Mouse (Mus musculus) layer of hippocampus, adult 8-10 months (tissue): ENCODE results near the gene Gm49384. TPM values are rescaled to one million over a fixed set of nuclear protein-coding genes. Genes with fewer than 3 reads are reported as not detected.

ENCODE experiments used
- microRNA-seq, 2 experiments: library from miRNA; unstranded; fragments of <30 nt; microRNA quantifications; one replicate each; pipeline ENCODE4 v1.2.0; 2022
- total RNA-seq, 4 experiments: library from RNA; stranded (reverse); gene quantifications; 2 replicates each; pipeline ENCODE4 v1.2.4; 2022

Gene Gm49384
- total RNA-seq, 4 experiments from 2014 or later = 2.5 to 5.0 (median 3.8) TPM

Small RNA genes lying within 50 kb of the gene (microRNA-seq; reads per million reads assigned to microRNA genes)
- gene Gm47287 = 0 reads per million in 2 experiments
- gene Gm47295 = 0.32 to 5.1 reads per million in 2 experiments

Other genes with a start within 250 kb of the Gm49384 start
- gene Rps29, start 45.1 kb downstream of the Gm49384 start, total RNA-seq = 1,000 to 10,000 TPM; 1,074 to 1,561 (median 1,323) TPM
- not detected for gene Lrr1, start 35.5 kb downstream of the Gm49384 start, total RNA-seq
- gene Rpl36al, start 20.2 kb downstream of the Gm49384 start, total RNA-seq = 100 to 1,000 TPM; 153 to 207 (median 179) TPM
- gene Mgat2, start 20.1 kb downstream of the Gm49384 start, total RNA-seq = 10 to 100 TPM; 26.7 to 28.9 (median 27.3) TPM
- 1 to 10 TPM; 6.2 to 8.3 (median 7.0) TPM for gene Gm49383, start 7.2 kb downstream of the Gm49384 start, total RNA-seq
- 1 to 10 TPM; 1.0 to 1.9 (median 1.4) TPM for gene Dnaaf2, start 5.8 kb downstream of the Gm49384 start, total RNA-seq
- 1 to 10 TPM in 1 of 4 experiments, under 1 TPM in 3; 0.71 to 1.0 (median 0.80) TPM for gene Pole2, start 23.9 kb upstream of the Gm49384 start, total RNA-seq
- 10 to 100 TPM; 16.0 to 24.5 (median 17.5) TPM for gene Klhdc1, start 36.9 kb upstream of the Gm49384 start, total RNA-seq
- 100 to 1,000 TPM; 121 to 127 (median 123) TPM for gene Klhdc2, start 92.4 kb upstream of the Gm49384 start, total RNA-seq
- 10 to 100 TPM; 47.0 to 54.0 (median 50.5) TPM for gene Nemf, start 152.9 kb upstream of the Gm49384 start, total RNA-seq
- gene Arf6, start 167.9 kb upstream of the Gm49384 start, total RNA-seq = 10 to 100 TPM; 38.7 to 56.0 (median 49.2) TPM
- 1 to 10 TPM in 1 of 4 experiments, under 1 TPM in 1, not detected in 2; 0.98 to 1.9 TPM for gene Gm9887, start 168.2 kb upstream of the Gm49384 start, total RNA-seq